Mouse (Mus musculus) bone marrow macrophage, adult 2 months (primary cell): ENCODE data around the gene Cmip.

Experiments used
- CTCF ChIP-seq: IDR thresholded peaks from 2 replicates; pipeline ENCODE4 v1.5.1; 2012; ENCODE audit warnings: low read depth, mild to moderate bottlenecking, low read length, moderate library complexity
- POLR2A ChIP-seq: IDR thresholded peaks from 2 replicates; pipeline ENCODE4 v1.6.1; 2012; ENCODE audit warnings: mild to moderate bottlenecking, low read depth, low read length, borderline replicate concordance

- TF ChIP-seq CTCF (no peak), POLR2A (no peak)
Observed at GRCm38 (mm10) chr8:117455701-117456100, 198.8 kb downstream of the Cmip start.
